Mouse (Mus musculus): ENCODE measurements around the gene Apeh.

The Apeh gene

DNA sequence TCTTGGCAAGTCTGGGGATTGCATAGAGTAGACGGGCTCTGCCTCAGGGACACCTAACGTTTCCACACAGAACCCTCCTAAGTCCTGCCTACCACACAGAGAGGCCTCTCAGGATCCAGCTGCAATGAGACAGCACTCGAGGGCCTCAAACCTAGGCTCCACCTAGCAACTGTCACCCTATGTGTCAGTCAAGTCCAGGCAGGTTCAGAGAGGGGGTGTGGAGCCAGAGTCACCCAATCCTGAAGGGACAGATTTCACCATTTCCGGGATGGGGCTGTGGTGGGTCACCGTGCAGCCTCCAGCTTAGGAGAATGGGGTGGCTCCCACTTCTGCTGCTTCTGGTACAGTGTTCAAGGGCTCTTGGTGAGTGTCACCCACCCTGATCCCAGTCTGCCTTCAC, 14.2 kb downstream of the Apeh start, which contains the start of gene Mst1:
Gene Mst1 (plus strand): TSS at position 269 of the 400 bp plus-strand sequence.
- DNase-seq (ENCODE audit: low read depth, low spot score), result no peak

DNA sequence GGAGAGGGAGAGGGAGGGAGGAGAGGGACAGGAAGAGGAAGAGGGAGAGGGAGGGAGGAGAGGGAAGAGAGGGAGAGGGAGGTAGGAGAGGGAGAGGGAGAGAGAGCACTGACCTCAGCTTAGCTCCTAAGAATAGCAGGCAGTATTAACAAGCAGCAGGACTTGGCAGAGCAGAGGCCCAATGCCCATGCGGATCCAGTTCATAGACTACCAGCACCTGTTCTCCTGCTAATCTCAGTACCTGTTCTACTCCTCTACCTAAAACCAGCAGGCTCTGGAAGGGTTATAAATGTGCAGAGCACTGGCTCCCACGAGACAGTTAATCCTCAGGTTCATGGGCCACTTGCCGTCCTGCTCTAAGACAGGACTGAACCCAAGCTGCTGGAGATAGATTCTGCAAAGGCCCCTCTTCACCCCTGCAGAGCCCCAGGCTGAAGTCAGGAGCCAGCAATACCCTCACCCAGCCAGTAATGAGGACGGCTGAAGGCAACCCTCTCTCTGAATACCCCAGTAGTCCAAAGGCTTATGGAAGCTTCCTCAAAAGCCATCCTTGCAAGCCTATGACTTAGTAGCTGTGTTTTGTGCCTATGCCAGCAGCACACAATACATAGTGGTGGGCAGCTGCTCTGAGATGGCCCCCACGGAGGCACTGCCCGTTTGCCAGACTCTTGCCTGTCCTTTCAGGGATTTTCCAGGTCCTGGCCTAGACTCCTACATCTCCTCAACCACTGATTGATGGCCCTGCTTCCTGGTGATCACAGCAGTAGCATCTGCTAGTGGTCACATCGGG, 21.1 kb downstream of the Apeh start:
- no peak for DNase-seq (ENCODE audit: low read depth, low spot score)

DNA sequence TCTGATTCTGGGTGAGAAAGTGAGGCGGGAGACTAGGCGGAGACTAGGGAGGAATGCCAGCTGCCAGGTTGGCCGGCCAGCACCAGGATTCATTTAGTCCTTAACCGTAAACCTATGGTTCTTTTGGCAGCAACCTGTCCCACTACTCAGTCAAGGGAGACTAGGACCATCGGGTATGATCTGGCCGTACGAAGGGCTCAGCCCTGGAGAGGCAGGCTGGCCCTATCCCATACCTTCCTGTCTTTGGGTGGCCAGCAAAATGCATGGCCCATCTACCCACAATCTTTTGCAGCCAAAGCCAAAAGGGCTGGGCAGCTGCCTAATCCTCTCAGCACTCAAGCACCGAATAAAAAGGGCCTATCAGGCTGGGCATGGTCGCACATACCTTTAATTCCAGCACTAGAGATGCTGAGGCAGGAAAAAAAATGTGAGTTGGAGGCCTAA, 21.9 kb downstream of the Apeh start:
- DNase-seq (ENCODE audit: low read depth, low spot score), result no peak

DNA sequence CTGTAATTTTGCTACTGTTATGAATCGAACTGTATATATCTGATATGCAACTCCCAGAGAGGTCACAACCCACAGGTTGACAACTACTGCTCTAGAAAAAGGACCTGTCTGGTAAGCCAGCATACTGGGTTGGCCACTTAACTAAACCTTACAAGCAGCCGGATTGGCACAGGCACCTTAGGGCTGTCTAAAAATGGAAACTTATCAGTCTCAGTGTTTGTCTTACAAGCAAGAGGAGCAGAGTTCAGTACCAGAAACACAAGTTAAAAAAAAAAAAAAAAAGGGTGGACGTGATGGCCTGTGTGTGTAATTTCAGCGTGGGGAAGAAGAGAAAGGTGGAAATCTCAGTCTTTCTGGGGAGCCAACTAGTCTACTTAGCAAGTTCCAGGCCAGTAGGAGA, 22.6 kb downstream of the Apeh start:
- no peak for DNase-seq (ENCODE audit: low read depth, low spot score)

DNA sequence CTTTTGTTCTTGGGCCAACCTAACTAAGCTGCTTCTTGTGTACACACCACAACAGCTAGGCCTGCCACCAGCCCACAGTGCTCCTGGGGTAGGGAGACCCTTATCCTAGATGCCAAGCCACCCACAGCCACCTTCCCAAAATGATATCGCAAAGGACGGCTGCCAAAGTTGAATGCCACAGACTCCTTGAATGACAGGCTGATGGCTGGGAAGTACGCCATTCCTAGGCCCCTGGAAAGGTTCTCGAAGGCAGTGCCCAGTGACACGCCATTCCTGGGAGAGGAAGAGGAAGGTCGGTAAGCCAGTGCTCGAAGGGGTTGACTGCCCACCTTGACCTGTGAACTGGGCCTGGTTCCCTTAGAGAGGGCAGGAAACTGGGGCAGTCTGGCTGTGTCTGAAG, 24.9 kb downstream of the Apeh start:
- no peak for DNase-seq (ENCODE audit: low read depth, low spot score)

DNA sequence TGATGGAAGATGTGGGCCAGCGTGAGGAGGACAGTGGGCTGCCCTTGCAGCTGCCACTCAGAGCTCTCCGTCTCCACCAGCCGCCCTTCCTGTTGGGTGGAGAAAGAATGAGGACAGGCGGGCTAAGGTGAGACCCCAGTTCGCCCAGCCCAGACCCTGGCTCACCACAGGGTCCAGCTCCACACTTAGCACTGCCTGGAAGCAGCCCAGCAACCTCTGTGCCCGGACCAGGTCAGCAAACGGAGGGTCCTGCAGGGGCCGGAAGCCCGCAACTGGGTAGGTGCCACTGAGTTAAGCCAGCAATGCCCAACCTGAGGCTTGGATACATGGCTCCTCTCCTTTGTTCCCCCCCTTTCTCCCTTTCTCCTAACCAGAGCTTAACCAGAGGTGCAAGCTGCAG, 25.4 kb downstream of the Apeh start:
- DNase-seq (ENCODE audit: low read depth, low spot score), result no peak

DNA sequence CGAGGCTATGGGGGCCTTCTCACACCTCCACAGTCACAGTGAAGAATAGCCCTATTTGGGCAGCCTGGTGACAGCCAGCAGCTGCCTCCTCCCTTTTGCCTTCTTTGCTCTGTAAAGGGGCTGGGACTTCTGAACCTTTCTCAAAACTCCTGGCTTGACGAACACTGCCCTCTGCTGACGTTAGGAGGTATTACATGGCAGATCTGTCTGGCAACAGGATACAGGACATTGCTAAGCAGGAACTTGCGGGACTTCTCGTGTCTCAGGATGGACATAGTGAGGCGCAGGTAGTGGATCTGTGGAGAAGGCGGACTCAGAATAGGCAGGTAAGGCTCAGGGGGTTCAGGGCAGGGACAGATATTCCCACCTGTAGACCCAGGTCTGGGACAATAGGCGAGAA, 26.5 kb downstream of the Apeh start:
- peak; percentile 80 for DNase-seq (ENCODE audit: low read depth, low spot score)

DNA sequence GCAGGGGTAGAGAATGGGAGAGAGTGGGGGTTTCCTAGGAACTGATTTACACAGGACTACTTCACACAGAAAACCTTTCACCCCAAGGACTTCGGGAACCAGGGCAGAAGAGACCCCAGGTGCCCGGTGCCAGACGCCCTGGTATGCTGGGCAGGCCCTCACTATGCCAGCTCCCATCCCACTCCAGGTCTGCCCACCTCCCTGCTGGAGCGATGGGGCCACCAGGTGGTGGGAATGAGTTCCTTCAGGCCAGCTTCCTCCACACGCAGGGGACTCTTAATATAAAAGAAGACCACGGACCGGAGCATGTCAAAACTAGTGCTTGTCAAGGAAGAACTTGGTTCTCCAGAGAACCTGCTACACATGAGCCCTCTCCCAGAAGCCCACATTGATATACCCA, 27.2 kb downstream of the Apeh start:
- DNase-seq (ENCODE audit: low read depth, low spot score), result no peak

DNA sequence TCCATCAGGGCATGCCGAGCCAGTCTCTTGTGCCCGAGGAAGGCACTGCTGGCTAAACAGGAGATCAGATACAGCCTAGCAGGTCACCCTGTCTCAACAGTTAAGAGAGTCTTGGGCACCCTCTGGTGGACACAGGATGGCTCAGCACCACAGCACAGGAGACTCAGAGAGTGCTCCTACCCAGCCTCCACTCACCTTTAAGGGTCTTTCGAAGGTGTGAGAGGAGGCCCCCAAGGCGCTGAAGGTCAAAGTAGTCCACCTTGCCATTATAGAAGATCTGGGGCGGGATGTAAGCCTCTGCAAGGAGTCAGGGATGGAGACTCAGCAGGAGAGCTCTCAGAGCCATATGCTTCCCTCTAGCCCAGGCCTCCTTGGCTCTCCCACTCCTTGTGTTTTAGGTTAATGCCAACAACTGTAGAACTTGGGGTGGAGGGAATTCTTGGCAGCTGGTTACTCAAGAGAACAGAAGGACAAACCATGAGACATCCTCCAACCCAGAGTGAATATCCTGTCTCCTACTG, 28.9 kb downstream of the Apeh start:
- peak; percentile 43 for DNase-seq (ENCODE audit: low read depth, low spot score)

DNA sequence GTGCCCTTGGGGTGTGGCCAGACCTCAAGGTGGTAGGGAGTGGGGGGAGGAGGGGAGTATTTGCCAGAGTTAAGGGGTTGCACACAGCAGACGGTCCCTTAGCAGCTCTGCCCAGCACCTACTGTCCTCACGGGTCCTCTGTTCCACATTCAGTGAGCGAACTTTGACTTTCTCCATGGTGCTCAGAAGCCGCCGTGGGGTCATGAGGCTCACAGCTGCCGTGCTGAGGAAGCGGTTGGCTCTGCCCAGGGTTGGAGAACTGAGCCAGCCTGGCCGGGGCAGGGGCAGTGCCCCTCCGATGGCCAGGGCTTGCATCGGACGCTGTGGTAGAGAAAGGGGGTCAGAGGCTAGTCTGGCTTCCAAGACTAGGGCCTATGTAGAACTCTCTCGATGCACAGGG, 31.0 kb downstream of the Apeh start:
- no peak for DNase-seq (ENCODE audit: low read depth, low spot score)

DNA sequence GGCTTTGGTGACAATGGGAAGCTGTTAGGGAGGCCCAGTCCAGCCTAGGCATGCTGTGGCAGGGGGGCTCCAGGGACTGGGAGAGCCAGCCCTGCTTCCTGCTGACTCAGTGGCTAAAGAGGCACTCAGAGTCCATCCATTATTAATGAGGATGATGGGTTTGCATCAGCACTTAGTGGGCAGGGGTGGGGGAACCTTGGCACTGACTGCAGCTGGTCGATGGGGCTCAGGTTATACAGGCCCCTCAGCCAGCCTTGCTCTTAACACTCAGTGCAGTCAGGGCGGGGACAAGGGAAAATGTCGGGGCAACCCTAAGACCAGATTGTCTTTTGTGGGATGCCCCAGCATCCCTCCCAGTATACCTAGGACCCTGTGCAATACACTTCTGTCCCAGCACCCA, 32.3 kb downstream of the Apeh start:
- DNase-seq (ENCODE audit: low read depth, low spot score), result no peak

DNA sequence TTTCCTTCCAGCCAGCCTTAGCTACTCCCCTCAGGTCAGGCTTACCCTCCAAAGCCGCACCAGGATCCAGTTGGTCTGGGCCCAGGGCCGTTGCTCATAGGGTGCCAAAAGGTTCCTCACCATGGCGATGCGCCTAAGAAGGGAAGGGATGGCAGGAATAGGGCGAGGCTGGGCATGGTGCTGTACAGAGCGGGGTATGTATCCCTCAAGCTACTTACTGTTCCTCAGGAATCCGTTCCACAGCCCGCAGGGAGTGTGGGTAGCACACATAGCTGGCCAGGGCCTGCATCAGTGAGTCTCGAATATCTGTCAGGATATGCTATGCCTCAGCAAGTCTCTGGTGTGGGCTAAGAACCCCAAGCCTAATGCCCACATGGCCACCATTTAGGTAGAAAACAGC, 36.1 kb downstream of the Apeh start:
- no peak for DNase-seq (ENCODE audit: low read depth, low spot score)

DNA sequence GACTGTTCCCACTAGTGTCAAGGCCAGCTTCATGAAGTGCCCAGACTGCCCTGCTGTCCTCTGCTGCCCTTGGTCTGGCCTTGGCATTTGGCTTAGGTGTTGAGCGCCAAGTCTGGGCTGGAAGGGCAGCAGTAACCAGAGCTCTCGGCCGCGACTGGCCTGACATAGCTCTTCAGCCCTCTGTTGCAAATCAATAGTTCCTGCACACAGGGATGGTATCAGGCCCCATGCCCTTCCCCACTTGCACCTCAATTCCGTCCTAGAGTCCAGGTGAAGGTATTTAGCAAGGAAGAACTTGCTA, 37.2 kb downstream of the Apeh start:
- no peak for DNase-seq (ENCODE audit: low read depth, low spot score)

DNA sequence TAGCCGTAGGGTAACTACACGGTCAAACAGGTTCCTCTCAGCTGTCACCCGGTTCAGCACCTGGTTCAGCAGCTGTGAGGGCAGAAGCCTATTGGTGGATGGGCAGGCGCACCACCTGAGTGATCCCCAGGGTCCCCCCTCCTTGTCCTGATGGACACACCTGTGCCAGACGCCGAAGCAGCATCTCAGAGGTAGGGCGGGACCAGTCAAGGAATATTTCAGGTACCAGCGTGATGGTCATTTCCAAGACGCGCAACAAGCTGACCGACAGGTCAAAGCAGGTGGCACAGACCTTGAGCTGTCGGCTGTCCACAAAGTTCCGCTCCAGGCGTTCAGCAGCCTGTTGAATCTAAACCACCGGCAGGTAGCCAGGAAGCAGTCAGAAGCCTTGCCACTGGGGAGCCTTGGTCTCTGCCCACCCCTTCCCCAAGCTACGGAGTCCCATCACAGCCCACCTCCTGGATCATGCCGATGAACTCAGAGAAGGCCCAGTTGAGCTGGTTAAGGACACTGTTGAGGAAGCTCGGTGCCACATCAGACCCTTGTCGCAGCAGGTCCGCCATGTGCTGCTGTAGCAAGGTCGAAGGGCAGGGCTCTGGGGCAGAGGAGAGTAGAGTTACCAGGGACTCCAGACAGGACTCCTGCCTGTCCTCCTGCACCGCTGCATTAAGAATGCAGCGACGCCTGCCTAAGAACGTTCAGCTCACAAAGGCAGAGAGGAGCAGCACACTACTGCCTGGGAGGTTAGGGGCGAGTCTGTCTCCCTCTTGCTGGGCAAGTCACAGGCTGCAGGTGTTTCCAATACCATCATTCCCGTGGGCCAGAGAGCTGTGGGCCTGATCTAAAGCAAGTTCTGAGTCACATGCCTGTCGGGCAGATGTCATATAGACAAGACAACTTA, 37.8 kb downstream of the Apeh start:
- no peak for DNase-seq (ENCODE audit: low read depth, low spot score)

DNA sequence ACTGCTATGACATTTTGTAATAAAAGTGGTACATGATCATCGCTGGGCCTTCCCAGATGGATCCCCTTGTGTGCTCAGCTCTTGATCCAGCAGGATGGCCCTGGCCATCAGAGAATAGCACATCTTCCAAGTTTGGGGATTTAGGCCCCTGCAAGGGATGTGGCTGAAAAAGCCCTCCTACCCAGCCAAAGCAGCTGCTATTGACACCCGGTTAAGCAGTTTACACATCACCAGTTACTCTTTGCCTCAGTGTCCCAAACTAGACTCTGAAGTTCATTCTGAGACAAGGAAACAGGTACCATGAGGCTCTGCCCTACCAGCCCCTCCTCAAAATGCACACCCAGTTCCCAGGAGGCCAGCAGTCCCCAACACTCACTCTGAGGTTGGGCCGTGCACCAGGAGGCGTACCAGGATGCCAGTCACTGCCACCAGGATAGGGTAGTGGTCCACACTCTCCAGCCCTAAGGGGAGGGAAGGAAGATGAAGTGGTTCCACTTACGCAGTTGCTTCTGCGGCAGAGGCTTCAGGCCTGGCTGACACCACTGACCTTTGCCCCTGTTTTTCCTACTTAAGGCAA, 38.7 kb downstream of the Apeh start:
- DNase-seq (ENCODE audit: low read depth, low spot score), result no peak

DNA sequence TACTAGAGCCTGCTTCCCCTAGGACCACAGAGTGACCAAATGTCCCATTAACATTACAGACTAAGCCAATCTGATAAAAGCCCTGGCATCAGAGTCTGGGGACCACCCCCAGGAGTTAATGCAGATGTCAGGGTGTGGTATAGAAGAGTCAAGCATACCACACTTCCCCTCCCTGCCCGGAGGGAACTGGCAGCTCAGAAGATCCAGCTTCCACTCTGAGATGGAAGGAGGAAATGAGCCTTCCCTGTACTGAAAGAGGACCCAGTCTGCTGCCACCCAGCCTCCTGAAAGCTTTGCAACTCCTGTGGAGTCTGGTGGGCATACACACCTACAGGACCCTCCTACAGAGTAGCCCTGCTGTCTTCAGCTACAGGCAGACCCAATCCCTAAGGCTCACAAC, 39.3 kb downstream of the Apeh start:
- no peak for DNase-seq (ENCODE audit: low read depth, low spot score)

DNA sequence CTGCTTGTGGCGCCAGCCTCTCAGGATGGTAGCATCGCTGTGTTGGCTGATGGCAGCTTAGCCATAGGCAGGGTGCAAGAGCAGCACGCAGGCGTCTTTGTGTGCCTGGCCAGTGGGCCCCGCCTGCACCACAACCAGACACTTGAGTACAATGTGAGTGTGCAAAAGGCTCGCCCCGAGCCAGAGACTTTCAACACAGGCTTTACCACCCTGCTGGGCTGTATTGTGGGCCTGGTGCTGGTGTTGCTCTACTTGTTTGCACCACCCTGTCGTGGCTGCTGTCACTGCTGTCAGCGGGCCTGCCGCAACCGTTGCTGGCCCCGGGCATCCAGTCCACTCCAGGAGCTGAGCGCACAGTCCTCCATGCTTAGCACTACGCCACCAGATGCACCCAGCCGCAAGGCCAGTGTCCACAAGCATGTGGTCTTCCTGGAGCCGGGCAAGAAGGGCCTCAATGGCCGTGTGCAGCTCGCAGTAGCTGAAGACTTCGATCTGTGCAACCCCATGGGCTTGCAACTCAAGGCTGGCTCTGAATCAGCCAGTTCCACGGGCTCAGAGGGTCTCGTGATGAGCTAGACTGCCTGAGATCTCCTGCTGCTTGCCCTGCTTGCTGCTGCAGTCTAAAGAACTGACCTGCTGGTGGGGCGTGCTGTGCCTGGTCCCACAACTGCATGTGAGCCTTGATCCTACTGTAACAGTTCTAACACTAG, 39.9 kb downstream of the Apeh start:
- no peak for DNase-seq (ENCODE audit: low read depth, low spot score)

DNA sequence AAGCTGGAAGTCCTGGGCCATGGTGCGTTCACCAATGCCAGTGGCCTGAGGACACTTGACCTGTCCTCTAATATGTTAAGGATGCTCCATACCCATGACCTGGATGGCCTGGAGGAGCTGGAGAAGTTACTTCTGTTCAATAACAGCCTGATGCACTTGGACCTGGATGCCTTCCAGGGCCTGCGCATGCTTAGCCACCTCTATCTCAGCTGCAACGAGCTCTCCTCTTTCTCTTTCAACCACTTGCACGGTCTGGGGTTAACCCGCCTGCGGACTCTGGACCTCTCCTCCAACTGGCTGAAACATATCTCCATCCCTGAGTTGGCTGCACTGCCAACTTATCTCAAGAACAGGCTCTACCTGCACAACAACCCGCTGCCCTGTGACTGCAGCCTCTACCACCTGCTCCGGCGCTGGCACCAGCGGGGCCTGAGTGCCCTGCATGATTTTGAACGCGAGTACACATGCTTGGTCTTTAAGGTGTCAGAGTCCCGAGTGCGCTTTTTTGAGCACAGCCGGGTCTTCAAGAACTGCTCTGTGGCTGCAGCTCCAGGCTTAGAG, 40.7 kb downstream of the Apeh start:
- DNase-seq (ENCODE audit: low read depth, low spot score), result no peak

DNA sequence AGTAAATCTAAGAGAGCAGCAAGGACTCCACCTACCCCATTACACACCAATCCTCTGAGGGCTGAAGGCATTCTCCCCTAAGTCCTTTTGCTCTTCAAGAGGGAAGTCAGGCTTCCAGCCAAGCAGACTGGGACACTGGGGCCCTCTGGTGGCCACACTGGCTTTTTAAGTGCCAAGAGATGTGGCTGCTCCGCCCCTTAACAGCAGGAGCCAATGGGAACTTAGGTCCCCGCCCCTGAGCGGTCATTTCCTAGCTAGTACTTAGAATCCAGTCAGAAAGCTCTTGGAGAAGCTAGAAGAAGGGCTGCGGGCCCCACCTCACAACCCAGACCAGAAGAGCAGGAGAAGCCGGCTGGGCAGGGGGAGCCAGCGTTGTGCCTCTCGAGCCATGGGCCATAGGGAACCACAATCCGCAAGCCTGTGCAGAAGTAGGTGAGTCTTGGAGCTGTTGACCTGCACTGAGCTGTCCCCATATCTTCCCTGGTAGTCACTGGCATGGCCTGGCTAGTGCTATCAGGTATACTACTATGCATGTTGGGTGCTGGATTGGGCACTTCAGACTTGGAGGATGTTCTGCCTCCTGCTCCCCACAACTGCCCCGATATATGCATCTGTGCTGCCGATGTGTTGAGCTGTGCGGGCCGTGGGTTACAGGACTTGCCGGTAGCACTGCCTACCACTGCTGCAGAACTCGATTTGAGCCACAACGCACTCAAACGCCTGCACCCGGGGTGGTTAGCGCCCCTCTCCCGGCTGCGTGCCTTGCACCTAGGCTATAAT, 41.3 kb downstream of the Apeh start, which contains the start of gene Amigo3:
Gene Amigo3 (plus strand): TSS at position 275 of the 780 bp plus-strand sequence.
- DNase-seq (ENCODE audit: low read depth, low spot score), result peak; percentile 93

DNA sequence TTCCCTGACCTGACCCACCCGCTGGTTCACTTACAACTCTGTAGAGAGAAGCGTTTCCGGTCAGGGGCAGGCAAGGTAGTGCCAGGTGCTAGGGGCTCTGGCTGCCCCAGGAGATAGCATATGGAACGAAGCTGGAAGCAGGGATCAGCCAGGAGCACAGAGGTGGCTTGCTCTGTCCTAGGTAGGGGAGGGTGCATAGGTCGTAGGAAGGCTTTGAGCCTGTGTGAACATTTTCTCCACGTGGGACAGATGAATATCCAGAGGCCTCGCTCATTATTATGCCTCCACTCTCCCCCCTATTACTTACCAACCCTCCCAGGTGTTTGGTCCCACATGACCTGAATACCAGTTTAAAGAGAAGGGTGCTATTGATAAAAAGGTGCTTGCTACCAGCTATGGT, 42.0 kb downstream of the Apeh start:
- no peak for DNase-seq (ENCODE audit: low read depth, low spot score)

DNA sequence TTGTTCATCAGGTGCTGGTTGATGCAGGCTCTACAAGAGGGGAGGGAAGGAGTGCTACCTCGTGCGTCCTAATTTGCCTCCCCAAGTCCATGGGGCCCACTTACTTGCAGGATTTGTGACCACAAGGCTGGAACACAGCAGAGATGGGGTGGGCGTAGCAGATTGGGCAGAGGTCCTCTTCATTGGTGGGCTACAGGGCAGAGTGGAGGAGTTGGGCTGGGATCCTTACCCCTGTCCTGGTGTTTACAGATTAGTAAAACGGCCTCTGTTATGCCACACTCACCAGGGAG, 42.5 kb downstream of the Apeh start:
- DNase-seq (ENCODE audit: low read depth, low spot score), result no peak

Measured in CD4-positive helper T cell, adult 2 months (primary cell).